Mouse (Mus musculus) lung, postnatal 10 days (tissue): Measurements from ENCODE around the gene Rae1.

ENCODE experiments used
- DNase-seq: peaks from one replicate; pipeline ENCODE4 v3.0.0; 2021

Gene Rae1

DNA sequence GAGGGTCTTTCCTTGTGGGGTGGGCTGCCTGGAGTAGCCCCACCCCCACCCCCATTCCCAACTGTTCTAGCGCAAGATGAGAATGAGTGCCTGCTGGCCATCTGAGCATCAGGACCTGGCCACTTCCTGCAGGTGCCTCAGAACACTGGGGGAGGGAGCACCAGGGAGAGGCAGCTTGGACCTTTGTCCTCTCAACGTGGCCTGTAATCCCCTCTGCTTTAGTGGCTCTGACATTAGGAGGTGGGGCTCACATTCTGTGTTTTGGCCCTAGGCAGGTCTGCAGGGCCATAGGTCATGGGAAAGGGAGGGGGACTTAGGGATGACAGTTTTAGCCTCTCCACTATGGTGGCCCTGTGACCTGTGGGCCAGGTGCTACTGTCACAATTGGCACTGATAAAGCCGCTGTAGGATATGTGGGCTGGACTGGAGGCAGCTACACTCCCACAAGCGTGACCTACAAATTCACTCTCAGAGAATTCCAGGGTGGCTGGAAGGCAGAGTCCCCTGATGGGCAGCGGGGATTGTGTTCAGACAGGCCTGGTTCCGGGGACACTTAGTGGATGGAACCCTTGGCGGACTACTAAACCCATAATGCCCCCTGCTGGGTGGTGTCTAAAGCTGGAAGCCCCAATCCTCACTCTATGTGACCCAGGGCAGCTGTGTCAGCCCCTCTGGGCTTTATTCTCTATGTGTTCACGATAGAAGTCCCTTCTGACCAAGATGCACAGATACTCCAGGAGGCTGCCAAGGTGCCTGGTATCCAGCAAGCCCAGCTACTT, 50.9 kb downstream of the Rae1 start:
- DNase-seq = no peak

DNA sequence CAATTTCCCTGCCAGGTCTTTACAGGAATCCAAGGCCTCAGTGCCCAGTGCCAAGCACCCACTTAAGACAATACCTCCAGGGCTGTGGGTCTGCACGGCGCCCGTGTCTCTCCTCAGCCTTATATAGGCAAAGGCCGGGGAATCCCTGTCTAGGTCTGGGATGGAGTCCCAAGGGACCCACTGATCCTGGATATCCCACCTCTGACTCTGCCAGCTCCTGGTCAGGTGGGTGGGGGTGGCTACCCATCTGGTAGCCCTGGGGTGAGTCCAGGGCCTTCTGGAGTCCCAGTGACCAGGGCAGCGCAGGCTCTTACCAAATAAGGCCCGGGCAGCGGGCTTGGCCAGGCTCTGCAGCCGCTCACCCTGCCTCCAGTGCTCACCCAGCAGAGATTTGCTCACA, 53.0 kb downstream of the Rae1 start:
- DNase-seq = no peak

DNA sequence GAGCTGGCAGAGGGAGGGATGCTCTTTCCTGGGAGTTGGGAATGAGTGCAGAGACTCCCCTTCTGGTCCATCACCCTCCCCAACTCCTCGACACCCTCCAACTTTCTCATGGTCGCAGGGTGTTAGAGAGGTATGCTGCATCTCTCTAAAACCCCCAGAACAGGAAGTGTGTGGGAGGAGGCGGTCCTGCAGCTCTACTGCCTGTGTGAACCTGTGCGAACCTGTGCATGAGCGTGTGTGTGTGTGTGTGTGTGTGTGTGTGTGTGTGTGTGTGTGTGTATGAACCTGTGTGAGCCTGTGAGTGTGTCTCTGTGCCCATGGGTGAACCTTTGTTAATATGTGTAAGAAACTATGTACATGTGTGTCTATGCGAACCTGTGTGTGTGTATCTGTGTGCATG, 53.9 kb downstream of the Rae1 start:
- DNase-seq = no peak

DNA sequence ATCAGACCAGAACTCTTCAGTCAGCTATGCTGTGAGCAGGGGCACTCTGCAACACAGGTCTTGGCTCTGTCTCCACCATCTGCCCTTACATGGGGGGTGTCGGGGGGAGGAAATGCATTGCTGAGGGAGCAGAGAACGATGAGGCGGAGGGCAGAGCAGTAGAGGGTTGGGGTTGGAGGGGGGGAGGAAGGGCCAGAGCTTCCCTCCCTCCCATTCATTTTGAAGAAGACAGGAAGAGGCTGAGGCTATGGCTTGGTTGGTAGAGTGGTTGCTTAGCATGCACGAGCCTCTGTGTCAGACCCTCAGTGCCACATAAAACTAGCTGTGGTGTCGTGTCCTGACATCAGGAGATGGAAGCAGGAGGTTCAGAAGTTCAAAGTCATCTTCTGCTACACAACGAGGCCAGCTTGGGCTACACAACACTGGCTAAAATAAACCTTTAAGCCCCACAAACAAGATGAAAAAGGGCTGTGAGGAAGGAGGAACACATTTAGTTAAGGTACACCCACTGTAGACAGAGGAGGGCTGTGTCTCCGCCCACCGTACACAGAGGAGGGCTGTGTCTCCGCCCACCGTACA, 56.5 kb downstream of the Rae1 start:
- no peak for DNase-seq

DNA sequence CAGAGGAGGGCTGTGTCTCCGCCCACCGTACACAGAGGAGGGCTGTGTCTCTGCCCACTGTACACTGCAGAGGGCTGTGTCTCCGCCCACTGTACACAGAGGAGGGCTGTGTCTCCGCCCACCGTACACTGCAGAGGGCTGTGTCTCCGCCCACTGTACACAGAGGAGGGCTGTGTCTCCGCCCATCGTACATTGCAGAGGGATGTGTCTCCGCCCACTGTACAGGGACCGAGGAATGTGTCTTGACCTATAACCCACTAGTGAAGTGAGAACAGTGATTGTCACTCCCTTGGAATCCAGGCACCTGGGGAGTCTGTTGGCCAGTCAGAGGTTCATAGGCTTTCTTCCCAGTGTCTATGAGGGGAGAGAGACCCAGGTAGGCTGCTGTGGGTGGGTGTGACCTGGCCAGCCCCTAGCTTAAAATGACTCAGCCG, 57.0 kb downstream of the Rae1 start:
- DNase-seq = no peak

DNA sequence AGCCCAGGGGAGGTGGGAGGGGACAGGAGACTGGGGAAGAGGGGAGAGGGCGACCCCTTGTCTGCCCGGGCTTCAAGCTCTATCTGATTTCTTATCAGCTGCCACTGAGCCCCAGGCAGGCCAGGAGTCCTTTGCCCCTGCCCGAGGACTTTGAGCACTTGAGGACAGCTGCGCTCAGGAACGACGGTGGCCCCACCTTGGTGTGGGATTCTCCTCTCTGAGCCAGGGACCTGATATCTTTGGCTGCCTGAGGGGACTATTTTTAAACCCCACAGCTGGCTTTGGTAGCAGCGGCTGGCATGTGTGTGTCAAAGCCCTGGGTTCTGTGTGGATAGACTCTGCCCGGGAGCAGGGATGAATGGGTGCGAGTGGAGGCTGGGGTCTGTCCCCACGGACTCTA, 57.7 kb downstream of the Rae1 start:
- DNase-seq = no peak

DNA sequence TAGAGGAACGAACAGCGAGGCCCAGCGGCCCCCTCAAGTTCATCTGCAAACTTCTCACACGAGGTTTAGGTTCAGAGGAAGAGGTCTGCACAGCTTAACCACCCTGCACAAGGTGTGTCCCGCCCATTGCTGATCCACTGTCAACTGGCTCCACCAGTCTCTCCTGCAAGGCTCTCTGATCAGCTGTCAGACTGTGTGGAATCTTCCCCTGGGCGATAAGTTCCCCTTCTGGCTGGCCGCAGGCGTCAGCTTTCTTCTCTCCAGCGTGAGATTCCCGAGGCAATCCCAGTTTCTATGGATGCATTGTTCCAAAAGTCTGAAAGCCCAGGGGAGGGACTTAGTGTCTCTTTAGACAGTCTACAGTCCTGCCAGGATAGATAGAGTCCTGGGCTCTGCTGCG, 58.3 kb downstream of the Rae1 start:
- no peak for DNase-seq

DNA sequence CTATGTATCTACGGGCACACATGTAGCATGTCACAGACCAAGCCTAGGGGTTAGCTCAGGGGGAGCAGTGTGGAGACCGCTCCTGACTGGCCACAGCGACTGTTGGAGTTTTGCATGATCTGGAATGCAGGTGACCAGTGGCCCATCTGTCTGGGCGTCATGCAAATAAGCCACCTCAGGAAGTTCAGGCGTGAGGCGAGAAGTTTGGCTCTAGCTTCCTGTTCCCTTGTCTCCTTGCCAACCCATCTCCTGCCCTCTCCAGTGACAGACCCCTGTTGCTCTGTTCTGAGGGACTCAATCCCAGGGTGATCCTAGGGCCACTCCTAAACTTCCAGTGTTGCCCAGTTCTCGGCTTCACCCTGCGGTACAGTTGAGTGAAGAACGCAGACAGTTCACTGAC, 60.5 kb downstream of the Rae1 start:
- DNase-seq = no peak

DNA sequence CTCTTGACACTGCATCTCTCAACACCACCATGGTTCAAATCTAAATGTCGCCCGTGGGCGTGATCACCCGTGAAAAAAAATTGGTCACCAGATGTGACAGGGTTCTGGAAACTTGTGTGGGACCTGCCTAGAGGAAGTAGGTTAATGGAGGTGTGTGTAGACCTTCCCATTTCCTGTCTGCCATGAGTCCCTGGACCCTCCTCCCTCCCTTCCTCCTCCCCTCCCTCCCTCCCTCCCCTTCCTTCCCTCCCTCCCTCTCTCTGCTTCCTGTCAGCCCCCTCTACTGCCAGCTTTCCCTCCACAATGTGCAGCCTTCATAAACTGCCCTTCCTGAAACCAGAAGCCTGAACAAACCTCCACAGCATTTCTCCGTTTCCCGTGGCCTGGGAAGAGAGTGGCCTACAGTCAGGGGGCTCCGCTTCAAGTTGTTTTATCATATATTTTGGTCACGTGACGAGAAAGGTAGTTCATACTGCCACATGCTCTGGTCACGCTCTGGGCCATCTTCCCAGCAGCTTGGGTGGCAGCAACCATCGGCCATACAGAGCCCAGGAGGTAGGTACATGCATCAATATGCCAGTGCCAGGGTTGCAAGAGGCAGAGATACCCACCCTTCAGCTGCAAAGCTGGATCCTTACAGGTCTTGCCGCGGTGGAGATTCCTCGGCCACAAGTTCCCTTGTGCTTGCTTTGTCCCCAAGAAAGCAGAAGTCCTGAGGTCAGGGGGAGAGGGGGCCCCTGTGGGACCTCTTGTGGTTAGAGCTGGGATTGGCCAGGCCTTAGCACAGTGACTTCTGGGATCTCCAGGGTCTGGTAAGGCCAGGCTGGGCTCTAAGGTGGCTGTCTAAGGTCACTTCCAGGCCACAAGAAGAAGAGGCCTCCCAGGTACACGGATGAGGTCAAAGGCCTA, 61.8 kb downstream of the Rae1 start:
- DNase-seq = no peak

DNA sequence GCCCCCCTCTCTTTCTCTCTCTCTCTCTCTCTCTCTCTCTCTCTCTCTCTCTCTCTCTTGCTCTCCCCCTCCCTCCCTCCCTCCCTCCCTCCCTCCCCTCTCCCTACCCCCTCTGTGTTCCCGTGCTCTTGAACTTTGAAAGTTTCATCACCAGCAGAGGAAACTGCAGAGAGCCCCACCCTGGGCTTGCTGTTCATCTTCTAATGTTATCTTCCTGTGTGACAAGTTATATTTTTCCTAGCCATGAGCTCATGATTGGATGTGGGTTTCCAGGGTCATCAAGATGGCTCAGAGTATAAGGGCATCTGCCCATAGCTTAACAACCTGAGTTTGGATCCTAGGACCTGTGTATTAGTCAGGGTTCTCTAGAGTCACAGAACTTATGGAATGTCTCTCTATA, 63.3 kb downstream of the Rae1 start:
- DNase-seq = no peak

DNA sequence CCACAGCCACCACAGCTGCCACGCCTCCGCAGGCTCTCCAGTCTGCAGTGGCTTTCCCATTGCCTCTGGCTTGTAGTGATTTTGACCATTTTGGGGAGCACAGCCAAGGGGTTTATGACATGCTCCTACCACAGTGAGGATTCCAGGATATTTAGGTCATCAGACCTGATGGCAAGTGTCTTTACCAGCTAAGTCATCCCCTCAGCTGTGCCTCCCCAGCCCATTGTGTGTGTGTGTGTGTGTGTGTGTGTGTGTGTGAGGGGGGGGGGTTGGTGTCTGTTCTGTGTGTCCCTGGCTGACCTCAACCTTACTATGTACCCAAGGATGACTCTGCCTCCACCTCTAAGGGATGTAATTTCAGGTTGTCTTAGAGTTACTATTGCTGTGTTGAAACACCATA, 64.9 kb downstream of the Rae1 start:
- DNase-seq = no peak
